Mouse (Mus musculus): ENCODE data around the gene Ubxn11.

GRCm38 (mm10) chr4:134080674-134081073 lies 21.7 kb upstream of the Ubxn11 start:
- TF ChIP-seq POLR2A (IDR thresholded peaks at IDR 0.05; ENCODE audit: borderline replicate concordance, control insufficient read depth, low read depth, low read length): no peak
- TF ChIP-seq CTCF (IDR thresholded peaks at IDR 0.05; ENCODE audit: control insufficient read depth, insufficient read depth, low read length): no peak
